Mouse (Mus musculus) B cell, adult 2 months (primary cell): ENCODE results near the gene Olfr608.
"Not testable (repeated sequence)": the region's sequence is repeated elsewhere in the genome, so short reads cannot be mapped to it uniquely, and the experiment has no call there.

ENCODE experiments used
- DNase-seq, 2 experiments: peaks; one replicate each; pipeline ENCODE4 v3.0.0; 2022

Olfr608 gene

DNA sequence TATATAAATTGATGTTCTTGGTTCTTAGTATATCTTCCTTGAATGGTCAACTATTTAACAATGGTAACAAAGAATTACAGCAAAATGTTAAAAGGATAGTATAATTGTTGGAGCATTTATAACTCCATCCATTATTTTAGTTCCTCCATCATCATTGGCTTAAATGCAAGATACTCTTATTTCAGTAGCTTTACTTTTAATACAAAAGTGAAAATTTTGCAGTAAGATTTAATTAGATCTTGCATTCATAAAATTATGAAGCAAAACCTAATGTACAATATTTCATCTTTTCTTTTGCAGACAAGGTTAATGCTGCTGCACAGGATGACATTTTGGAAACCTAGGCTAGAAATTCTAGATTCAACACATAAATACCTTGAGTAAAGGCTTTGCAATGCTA, at the start of gene Olfr608:
Olfr608 (plus strand) TSS at position 301 of the 400 bp plus-strand sequence.
- no peak for DNase-seq

DNA sequence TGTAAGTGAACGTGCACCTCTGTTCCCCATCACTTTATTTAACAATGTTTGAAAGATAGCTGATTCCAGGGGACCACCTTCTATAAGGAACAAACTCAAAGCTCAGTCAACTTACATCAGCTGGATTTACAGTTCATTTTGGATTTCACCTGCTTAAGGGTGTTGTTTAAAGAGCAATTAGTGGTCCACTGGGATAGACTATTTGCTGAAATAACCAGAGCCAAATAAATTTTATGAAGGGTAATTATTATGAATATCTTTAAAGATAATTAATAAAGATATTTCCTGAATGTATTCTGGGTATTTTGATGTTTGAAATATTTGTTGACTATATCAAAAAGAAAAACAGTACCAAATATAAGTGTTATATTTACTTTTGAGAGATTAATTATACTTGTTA, 24.3 kb upstream of the Olfr608 start, which contains the start of gene Olfr605:
Olfr605 (minus strand) TSS at position 101 of the 400 bp plus-strand sequence.
- DNase-seq, result no peak

DNA sequence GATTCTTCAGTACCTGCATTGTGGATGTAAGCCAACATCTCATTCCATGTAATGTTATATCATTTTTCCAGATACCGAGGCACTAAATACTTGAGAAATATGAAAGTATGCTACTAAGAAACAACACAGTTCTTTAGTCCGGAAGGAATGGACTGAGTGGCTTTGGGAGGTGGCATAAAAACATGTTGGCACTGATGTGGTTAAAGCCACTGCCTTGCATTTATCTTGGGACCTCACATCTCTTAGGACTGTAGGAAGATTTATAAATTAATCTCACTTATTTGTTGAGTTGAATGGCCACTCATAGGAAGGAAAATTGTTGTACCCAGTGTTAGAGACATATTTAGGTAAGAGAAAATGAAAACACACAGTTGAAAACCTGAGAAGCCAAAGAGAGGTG, 20.9 kb upstream of the Olfr608 start, which contains the start of gene Olfr606:
Olfr606 (plus strand) TSS at position 301 of the 400 bp plus-strand sequence.
- no peak for DNase-seq

DNA sequence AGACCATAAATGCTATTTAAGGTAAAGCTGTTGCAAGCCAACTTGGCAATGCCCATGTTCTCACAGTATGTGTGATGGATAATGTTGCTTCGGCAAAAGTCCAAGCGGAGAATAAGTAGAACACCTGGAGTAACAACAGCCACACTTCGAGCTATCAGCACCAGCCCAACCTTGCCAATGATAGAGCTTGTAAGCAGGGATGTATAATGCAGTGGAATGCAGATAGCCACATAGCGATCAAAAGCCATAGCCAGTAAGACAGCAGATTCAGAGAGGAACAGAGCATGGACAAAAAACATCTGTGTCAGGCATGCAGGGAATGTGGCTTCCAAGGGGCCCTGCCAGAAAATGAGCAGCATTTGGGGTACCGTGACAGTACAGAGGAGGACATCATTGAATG, 9.1 kb upstream of the Olfr608 start:
- no peak for DNase-seq

DNA sequence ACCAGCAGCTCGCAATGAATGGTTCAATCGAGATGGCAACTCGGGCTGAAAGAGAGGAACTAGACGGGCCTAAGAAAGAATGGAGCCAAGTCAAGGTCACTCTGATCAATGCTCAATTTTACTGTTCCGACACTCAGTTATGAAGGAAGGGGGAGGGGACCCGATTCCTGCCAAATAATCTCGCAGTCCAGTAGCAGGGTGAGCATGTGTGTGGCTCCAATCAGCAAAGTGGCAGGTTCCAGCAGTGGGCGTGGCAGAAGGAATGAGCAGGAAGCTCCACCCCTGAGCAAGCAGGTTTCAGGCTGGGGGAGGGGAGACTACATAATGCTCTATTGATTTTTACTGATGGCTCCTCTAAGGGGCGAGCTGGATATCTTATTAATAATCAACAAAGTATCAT, 7.4 kb downstream of the Olfr608 start:
- not testable (repeated sequence) for DNase-seq

DNA sequence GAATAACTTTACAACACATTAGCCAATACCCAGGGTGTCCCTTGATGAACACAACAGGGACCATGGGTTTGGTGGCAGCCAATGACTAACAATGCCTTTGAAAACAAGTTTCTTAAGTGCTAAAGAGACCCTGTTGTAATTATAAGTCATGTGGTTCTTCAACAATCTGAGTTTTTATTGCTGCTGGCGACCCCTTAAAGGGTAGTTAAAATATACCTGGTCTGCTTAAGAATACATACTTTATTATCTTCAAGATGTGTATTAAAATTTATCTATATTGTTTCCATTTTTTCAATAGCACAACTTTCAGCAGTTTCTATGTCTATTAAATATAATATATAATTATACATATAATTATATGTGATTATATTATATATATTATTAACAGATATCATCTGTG, 28.3 kb downstream of the Olfr608 start, which contains the start of gene Olfr609:
Olfr609 (minus strand) TSS at position 101 of the 400 bp plus-strand sequence.
- no peak for DNase-seq

DNA sequence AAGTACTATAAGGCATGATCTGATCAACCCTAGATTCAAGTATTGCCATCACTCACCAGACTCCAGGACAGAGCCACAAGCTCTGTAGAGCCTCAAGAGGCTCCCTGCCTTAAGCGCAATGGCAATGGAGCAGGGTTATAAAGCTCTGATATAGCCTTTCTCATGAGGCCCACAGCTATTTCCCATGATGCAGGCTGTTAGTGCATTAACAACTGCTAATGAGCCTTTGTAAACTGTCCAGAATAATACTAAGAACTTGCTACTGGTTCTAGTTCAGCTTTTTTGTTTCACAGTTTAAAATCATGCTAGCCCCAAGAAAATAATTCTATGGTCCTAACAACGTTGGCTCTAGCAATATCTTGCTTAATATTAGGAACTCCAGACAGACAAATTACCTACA, 42.3 kb downstream of the Olfr608 start, which contains the start of gene Olfr610:
Olfr610 (minus strand) TSS at position 101 of the 400 bp plus-strand sequence.
- no peak for DNase-seq

DNA sequence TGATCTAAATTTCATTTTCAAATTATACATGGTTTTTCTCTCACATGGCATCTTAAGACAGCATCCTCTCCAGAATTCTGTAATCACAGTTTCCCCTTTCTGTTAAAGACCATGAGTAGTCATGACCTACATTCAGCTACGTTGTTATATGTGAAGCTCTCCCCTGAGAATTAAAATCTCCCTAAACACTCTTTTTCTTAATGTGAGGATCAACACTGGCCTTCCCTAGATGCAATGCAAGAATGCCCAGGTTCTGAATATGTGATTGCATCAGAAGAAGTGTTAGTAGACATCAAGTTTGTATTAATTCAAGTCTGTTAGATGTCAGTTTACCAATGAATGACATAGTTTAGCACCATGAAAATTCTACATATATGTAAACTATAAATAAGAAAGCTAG, 51.1 kb downstream of the Olfr608 start, which contains the start of gene Olfr611:
Olfr611 (minus strand) TSS at position 101 of the 400 bp plus-strand sequence.
- not testable (repeated sequence) for DNase-seq
